ENCODE assay signal across 10 mouse cellular contexts in the genomic region with DNA sequence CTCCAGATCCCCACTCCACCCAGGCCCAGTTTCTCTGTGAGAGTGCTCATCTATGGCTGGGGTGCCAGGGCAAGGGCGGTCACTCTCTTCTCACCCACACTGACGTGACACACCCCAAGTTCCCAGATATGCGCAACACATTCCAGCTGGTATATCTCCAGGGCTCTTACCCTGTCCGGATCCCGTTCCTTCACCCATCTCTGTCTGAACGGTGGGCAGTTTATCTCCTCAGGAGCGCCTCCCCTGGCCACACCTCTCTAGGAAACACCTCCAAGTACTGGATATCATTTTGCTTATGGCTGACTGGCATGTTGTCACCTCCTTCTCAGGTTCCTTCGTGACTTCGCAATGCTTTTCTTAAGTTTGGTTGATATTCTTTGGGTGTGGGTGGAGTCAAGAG. TPM values are rescaled to one million over a fixed set of nuclear protein-coding genes. Genes with fewer than 3 reads are reported as not detected.
A peak's percentile ranks its signal among the peaks of the same experiment; 100 is the strongest.
DNase-seq lines count a peak whose midpoint lies in the region; ATAC-seq and TF ChIP-seq lines count a peak whose summit lies in the region.
"Had no signal": no experiment of that assay in that cellular context is flagged by ENCODE, and none has a peak within 500 bp of the region (broad histone marks: within the 10 kb centered on the region; RNA-seq: fewer than 3 reads in every experiment).

No protein-coding gene starts in this region.

- H3K4me1 ChIP-seq in kidney, embryonic 16.5 days (ENCODE audit: insufficient read depth, low read length) = peaks cover 40% of the 10 kb centered on the region
- H3K4me1 ChIP-seq in liver, embryonic 11.5 days (replicated peaks; ENCODE audit: control insufficient read depth, insufficient read depth, low read length) = peaks cover 49% of the 10 kb centered on the region

- DNase-seq in gastrocnemius, adult 2 months = no peak
- DNase-seq in gastrocnemius, postnatal 4 days (ENCODE audit: low spot score in 2 of 2) = no peak
- no peak for DNase-seq in kidney, postnatal 14 days
- DNase-seq in ES-CJ7 (ENCODE audit: low read depth, low spot score) = peak; percentile 47
- no peak for DNase-seq in liver, embryonic 11.5 days (ENCODE audit: low spot score)
- DNase-seq in layer of hippocampus, adult 8-10 months (ENCODE audit: low spot score in 2 of 2) = no peak
- no peak for DNase-seq in urinary bladder, adult 18-20 months (ENCODE audit: low spot score in 2 of 2)
- DNase-seq: cerebellum, postnatal 14 days; right cerebral cortex, postnatal 14 days had no signal

- H3K36me3 ChIP-seq in kidney, embryonic 16.5 days (ENCODE audit: insufficient read depth, low read length) = no peaks in the 10 kb centered on the region
- H3K36me3 ChIP-seq in liver, embryonic 11.5 days (ENCODE audit: control insufficient read depth, insufficient read depth, low read length) = no peaks in the 10 kb centered on the region

- H3K27me3 ChIP-seq in kidney, embryonic 16.5 days (ENCODE audit: insufficient read depth, low read length) = no peaks in the 10 kb centered on the region
- H3K27me3 ChIP-seq in liver, embryonic 11.5 days (replicated peaks; ENCODE audit: control insufficient read depth, insufficient read depth, low read length) = no peaks in the 10 kb centered on the region

- 14% methylated on average over 9 of the region's 9 CpGs for WGBS in kidney, embryonic 16.5 days
- 36% methylated on average over 9 of the region's 9 CpGs for WGBS in liver, embryonic 11.5 days

- peak overlapping the region; percentile 46 for H3K4me3 ChIP-seq in gastrocnemius, adult 2 months
- 0 out of 2 replicates have a peak overlapping the region, but pooled peaks have one; percentile 5 for H3K4me3 ChIP-seq in kidney, embryonic 16.5 days (ENCODE audit: low read length)
- H3K4me3 ChIP-seq in liver, embryonic 11.5 days (ENCODE audit: low read depth, low read length) = no peak overlapping the region

- peak overlapping the region; percentile 26 for H3K4me2 ChIP-seq in kidney, embryonic 16.5 days (replicated peaks; ENCODE audit: low read depth, low read length)
- peak overlapping the region; percentile 16 for H3K4me2 ChIP-seq in liver, embryonic 11.5 days

- H3K9me3 ChIP-seq in kidney, embryonic 16.5 days (ENCODE audit: low read length) = no peaks in the 10 kb centered on the region
- no peaks in the 10 kb centered on the region for H3K9me3 ChIP-seq in liver, embryonic 11.5 days (ENCODE audit: control insufficient read depth, low read length)

- intact Hi-C loops in gastrocnemius, adult 2 months (cut with DNase I) = no loop called here

- peak; percentile 12; the same call in 1 of the 2 replicates for TF ChIP-seq CTCF in gastrocnemius, adult 2 months (IDR thresholded peaks at IDR 0.05)

- ATAC-seq in kidney, embryonic 16.5 days (ENCODE audit: low FRiP score, low TSS enrichment) = no peak
- no peak for ATAC-seq in liver, embryonic 11.5 days (replicated peaks; ENCODE audit: low FRiP score)

- H3K9ac ChIP-seq in kidney, embryonic 16.5 days (replicated peaks; ENCODE audit: low read length) = no peak overlapping the region
- 0 out of 2 replicates have a peak overlapping the region, but pooled peaks have one; percentile 2 for H3K9ac ChIP-seq in liver, embryonic 11.5 days (ENCODE audit: low read depth, low read length)

- peak overlapping the region; percentile 51 for H3K27ac ChIP-seq in gastrocnemius, adult 2 months
- no peak overlapping the region for H3K27ac ChIP-seq in kidney, embryonic 16.5 days (ENCODE audit: low read length)
- no peak overlapping the region for H3K27ac ChIP-seq in liver, embryonic 11.5 days (ENCODE audit: low read depth, low read length)

RNA-seq across cellular contexts. Expression of gene Mgat4b, which starts 4.9 kb away (rescaled TPM):
- total RNA-seq in gastrocnemius, adult 2 months (2021) = 10 to 100 TPM; 33.9 to 40.7 TPM
- total RNA-seq in gastrocnemius, postnatal 4 days (2021) = 10 to 100 TPM; 37.0 to 40.1 TPM
- 9.8 and 11.9 TPM in 2 replicates for polyA plus RNA-seq in kidney, embryonic 16.5 days (2015; fragmentation: Nextera tagmentation; extraction: Ambion mirVana)
- polyA plus RNA-seq in liver, embryonic 11.5 days (2014; fragmentation: Nextera tagmentation; extraction: Ambion mirVana) = 22.3 and 25.4 TPM in 2 replicates
- 10 to 100 TPM; 73.7 to 78.1 (median 76.2) TPM for total RNA-seq in layer of hippocampus, adult 8-10 months (2022)

RNA-seq across cellular contexts. Expression of gene Sqstm1, which starts 5.0 kb away (rescaled TPM):
- 100 to 1,000 TPM; 376 to 655 TPM for total RNA-seq in gastrocnemius, adult 2 months (2021)
- total RNA-seq in gastrocnemius, postnatal 4 days (2021) = 100 to 1,000 TPM; 204 to 225 TPM
- 298 and 338 TPM in 2 replicates for polyA plus RNA-seq in kidney, embryonic 16.5 days (2015; fragmentation: Nextera tagmentation; extraction: Ambion mirVana)
- 176 and 177 TPM in 2 replicates for polyA plus RNA-seq in liver, embryonic 11.5 days (2014; fragmentation: Nextera tagmentation; extraction: Ambion mirVana)
- 100 to 1,000 TPM; 473 to 497 (median 477) TPM for total RNA-seq in layer of hippocampus, adult 8-10 months (2022)

RNA-seq across cellular contexts. Expression of gene Ltc4s, which starts 22.8 kb away (rescaled TPM):
- total RNA-seq in gastrocnemius, adult 2 months (2021) = 1 to 10 TPM; 2.1 to 3.2 TPM
- total RNA-seq in gastrocnemius, postnatal 4 days (2021) = 1 to 10 TPM; 5.7 to 7.3 TPM
- 2.5 and 2.8 TPM in 2 replicates for polyA plus RNA-seq in kidney, embryonic 16.5 days (2015; fragmentation: Nextera tagmentation; extraction: Ambion mirVana)
- 0.82 and 2.6 TPM in 2 replicates for polyA plus RNA-seq in liver, embryonic 11.5 days (2014; fragmentation: Nextera tagmentation; extraction: Ambion mirVana)
- total RNA-seq in layer of hippocampus, adult 8-10 months (2022) = 10 to 100 TPM in 2 of 4 experiments, 1 to 10 TPM in 2; 6.2 to 23.4 (median 10.7) TPM

RNA-seq across cellular contexts. Expression of gene Mrnip, which starts 41.4 kb away (rescaled TPM):
- 1 to 10 TPM; 2.4 to 3.1 TPM for total RNA-seq in gastrocnemius, adult 2 months (2021)
- total RNA-seq in gastrocnemius, postnatal 4 days (2021) = 1 to 10 TPM; 9.7 to 9.8 TPM
- 21.7 and 23.2 TPM in 2 replicates for polyA plus RNA-seq in kidney, embryonic 16.5 days (2015; fragmentation: Nextera tagmentation; extraction: Ambion mirVana)
- 13.9 and 18.7 TPM in 2 replicates for polyA plus RNA-seq in liver, embryonic 11.5 days (2014; fragmentation: Nextera tagmentation; extraction: Ambion mirVana)
- 10 to 100 TPM; 14.0 to 16.9 (median 15.4) TPM for total RNA-seq in layer of hippocampus, adult 8-10 months (2022)
